Mouse (Mus musculus) bone marrow, adult 2 months (tissue): Measurements from ENCODE around the gene Rap2c.

Experiments used
- CTCF ChIP-seq: fragments of 200-500 bp; IDR thresholded peaks from 2 replicates; pipeline ENCODE4 v1.5.1; 2011; ENCODE audit warnings: low read length, control low read depth; ENCODE audit not compliant: control insufficient read depth, insufficient read depth
- POLR2A ChIP-seq: fragments of 200-500 bp; IDR thresholded peaks from 2 replicates; pipeline ENCODE4 v1.6.1; 2011; ENCODE audit warnings: low read depth, mild to moderate bottlenecking, control low read depth, low read length, borderline replicate concordance; ENCODE audit not compliant: control insufficient read depth

- TF ChIP-seq CTCF (no peak), POLR2A (no peak)
Measured at GRCm38 (mm10) chrX:50978428-50978827, 39.4 kb downstream of the Rap2c start.
